Mouse (Mus musculus): ENCODE measurements around the gene Syngr2. TPM values are rescaled to one million over a fixed set of nuclear protein-coding genes. Genes with fewer than 3 reads are reported as not detected.
A peak's percentile ranks its signal among the peaks of the same experiment; 100 is the strongest.
"Not testable (repeated sequence)": the region's sequence is repeated elsewhere in the genome, so short reads cannot be mapped to it uniquely, and the experiment has no call there.

Syngr2 gene
- polyA plus RNA-seq, 1 experiment from 2014 or later, result 12.3 TPM

DNA sequence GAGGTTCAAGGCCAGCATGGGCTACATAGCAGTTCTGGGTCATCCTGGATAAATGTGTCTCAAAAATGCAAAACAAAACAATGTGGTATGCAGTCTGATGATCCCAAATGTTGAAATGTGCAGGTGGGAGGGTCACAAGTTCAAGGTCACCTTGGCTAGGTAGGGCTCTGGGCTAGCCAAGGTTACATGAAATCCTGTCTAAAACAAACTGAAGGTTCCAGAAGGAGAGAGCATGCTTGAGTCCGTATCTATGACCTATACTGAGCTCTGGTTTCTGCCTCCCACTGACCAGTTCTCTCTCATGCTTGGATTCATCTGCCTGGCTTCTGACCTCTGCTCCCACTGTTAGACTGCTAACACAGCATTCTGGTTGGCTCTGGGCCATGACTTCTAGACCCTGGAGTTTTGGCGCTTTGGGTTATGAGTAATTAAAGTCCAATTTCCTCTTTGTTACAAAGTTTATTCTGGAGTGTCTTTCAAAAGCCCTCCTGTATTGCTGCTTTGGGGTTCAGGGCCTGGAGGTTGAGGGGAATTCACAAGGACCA, 20.3 kb downstream of the Syngr2 start:
- H3K27ac ChIP-seq (replicated peaks), result no peak overlapping the region
- no peaks in the 10 kb centered on the region for H3K36me3 ChIP-seq
- peaks cover 49% of the 10 kb centered on the region for H3K4me1 ChIP-seq

DNA sequence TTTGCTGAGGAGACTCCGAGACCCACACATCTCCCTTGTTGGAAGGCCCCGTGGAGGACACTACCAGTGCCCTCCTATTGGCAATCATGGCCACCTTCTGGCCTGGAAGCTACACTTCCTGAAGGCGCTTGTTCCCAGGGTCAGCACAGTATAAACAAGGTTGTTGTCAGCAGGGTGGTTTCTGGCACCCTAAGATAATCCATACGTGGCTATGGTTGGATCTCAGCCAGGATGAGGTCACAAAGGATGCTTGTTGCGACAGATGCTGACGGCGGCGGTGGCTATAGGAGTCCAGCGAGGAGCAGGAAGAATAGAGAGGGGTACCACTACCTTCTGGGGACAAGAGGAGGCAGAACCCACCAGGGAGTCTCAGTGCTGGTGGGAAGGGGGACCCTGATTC, 20.9 kb downstream of the Syngr2 start:
- H3K4me2 ChIP-seq (replicated peaks), result no peak overlapping the region
- no peak overlapping the region for H3K27ac ChIP-seq (replicated peaks)
- H3K9ac ChIP-seq (replicated peaks), result no peak overlapping the region
- no peak overlapping the region for H3K4me3 ChIP-seq
- H3K36me3 ChIP-seq, result no peaks in the 10 kb centered on the region
- no peaks in the 10 kb centered on the region for H3K9me3 ChIP-seq
- no peak for ATAC-seq (replicated peaks)
- H3K27me3 ChIP-seq, result no peaks in the 10 kb centered on the region
- 55% methylated on average over 9 of the region's 9 CpGs for WGBS
- H3K4me1 ChIP-seq, result peaks cover 42% of the 10 kb centered on the region

More for the DNA sequence above, 20.3 kb downstream of the Syngr2 start:
- Histone ChIP-seq H3K9ac (replicated peaks) (no peak overlapping the region), H3K4me3 (no peak overlapping the region), H3K4me2 (replicated peaks) (no peak overlapping the region), H3K9me3 (no peaks in the 10 kb centered on the region), H3K27me3 (no peaks in the 10 kb centered on the region)
- WGBS, result 80% methylated on average over 2 of the region's 2 CpGs
- ATAC-seq (replicated peaks), result no peak

DNA sequence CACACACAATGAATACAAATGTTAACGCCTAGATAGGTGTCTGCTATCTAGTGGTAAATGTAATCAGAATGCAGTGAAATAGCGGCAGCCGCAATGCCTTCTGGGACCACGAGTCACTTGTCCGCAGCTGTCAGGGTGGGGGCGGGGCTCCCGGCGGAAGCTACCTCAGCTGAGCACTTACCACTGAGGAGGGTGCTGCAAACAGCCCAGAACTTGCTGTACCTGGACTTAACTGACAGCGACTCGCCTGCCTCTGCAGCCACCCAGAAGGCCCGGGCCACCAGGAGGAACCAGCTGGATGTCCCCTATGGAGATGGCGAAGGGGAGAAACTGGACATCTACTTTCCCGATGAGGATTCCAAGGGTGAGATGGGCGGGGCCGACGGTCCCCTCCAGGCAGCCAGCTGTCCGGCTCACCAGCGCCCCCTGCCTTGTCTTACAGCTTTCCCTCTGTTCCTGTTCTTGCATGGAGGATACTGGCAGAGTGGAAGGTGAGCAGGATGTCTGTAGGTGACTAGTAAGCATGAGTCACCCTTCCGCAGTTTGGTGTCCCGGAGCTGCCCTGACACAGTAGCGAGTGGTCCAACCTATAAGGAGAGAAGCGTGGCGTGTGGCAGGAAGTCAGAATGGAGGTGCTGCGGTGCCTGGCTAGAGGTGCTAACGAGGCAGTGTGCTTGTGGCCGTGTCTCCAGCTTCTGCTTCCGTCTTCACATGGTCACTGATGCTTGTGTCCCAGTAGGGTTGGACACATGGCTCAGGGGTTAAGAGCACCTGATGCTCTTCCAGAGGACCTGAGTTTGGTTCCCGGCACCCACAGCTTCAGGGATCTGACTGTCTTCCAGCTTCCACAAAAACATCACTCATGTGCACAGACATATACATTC, 22.9 kb downstream of the Syngr2 start:
- Histone ChIP-seq H3K27ac (replicated peaks) (peak overlapping the region; percentile 42; the same call in 1 of the 2 replicates), H3K4me3 (peak overlapping the region; percentile 39), H3K27me3 (no peaks in the 10 kb centered on the region), H3K4me1 (peaks cover 23% of the 10 kb centered on the region), H3K9ac (replicated peaks) (peak overlapping the region; percentile 31; the same call in 1 of the 2 replicates), H3K9me3 (no peaks in the 10 kb centered on the region), H3K4me2 (replicated peaks) (peak overlapping the region; percentile 50), H3K36me3 (no peaks in the 10 kb centered on the region)
- ATAC-seq (replicated peaks), result peak; percentile 71
- WGBS, result 17% methylated on average over 28 of the region's 28 CpGs

DNA sequence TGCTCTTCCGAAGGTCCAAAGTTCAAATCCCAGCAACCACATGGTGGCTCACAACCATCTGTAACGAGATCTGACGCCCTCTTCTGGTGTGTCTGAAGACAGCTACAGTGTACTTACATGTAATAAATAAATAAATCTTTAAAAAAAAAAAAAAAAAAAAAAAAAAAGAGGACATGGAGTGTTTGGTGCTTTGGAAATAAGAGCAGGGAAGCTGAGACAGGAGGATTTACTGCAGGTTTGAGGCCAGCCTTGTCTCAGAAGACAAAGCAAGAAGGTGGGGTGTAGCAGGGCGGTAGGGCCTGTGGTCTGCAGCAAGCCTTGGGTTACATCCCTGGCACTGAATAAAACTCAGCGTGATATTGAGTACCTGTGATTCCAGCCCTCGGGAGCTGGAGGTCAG, 24.0 kb downstream of the Syngr2 start:
- not testable (repeated sequence) for H3K27me3 ChIP-seq; H3K4me3 ChIP-seq; H3K9ac ChIP-seq (replicated peaks); H3K9me3 ChIP-seq; ATAC-seq (replicated peaks); H3K27ac ChIP-seq (replicated peaks); H3K4me2 ChIP-seq (replicated peaks); H3K36me3 ChIP-seq
- peaks cover 14% of the 10 kb centered on the region for H3K4me1 ChIP-seq
- 77% methylated on average over 6 of the region's 6 CpGs for WGBS

DNA sequence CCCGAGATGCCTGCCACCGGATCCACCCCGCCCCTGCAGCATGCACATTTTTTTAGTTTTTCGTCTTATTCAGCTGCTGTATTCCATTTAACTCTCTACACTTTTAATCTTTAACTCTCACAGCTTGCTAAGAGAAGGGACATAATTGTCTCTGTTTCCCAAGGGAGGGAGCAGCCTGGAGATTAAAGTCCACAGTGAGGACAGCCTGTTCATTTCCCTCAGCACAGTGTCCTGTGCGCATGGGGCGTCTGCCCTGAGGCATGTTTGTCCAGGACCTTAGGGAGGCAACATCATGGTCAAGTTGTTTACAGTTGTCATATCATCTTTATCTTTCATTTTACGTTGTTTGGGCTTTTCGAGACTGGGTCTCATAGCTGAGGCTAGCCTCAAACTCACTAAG, 24.6 kb downstream of the Syngr2 start:
- WGBS, result 91% methylated on average over 8 of the region's 8 CpGs
- Histone ChIP-seq H3K9ac (replicated peaks) (no peak overlapping the region), H3K4me1 (peaks cover 8% of the 10 kb centered on the region), H3K27me3 (no peaks in the 10 kb centered on the region), H3K9me3 (no peaks in the 10 kb centered on the region), H3K27ac (replicated peaks) (no peak overlapping the region), H3K4me3 (no peak overlapping the region), H3K4me2 (replicated peaks) (no peak overlapping the region), H3K36me3 (no peaks in the 10 kb centered on the region)
- ATAC-seq (replicated peaks), result no peak

DNA sequence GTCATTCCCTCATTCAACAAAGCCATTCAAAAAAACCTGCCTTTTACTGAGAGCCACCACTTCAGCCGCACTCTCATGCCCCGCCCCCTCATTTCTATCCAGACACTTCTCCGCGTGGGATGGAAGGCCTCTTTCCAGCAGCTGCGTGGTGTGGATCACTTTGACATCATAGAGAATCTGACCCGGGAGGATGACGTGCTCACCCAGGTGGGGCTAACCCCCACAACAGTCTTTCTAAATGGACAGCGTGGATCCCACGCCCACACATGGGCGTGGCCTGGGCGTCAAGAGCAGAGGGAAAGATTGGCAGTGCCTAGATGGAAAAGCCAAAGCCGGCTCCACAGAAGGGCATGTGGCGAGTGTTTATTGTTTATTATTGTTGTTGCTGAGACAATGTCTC, 26.8 kb downstream of the Syngr2 start:
- Histone ChIP-seq H3K27ac (replicated peaks) (no peak overlapping the region), H3K4me2 (replicated peaks) (peak overlapping the region; percentile 25), H3K36me3 (no peaks in the 10 kb centered on the region), H3K4me1 (peaks cover 7% of the 10 kb centered on the region), H3K9me3 (no peaks in the 10 kb centered on the region), H3K9ac (replicated peaks) (no peak overlapping the region), H3K4me3 (0 out of 2 replicates have a peak overlapping the region, but pooled peaks have one; percentile 12), H3K27me3 (no peaks in the 10 kb centered on the region)
- 27% methylated on average over 13 of the region's 13 CpGs for WGBS
- no peak for ATAC-seq (replicated peaks)

DNA sequence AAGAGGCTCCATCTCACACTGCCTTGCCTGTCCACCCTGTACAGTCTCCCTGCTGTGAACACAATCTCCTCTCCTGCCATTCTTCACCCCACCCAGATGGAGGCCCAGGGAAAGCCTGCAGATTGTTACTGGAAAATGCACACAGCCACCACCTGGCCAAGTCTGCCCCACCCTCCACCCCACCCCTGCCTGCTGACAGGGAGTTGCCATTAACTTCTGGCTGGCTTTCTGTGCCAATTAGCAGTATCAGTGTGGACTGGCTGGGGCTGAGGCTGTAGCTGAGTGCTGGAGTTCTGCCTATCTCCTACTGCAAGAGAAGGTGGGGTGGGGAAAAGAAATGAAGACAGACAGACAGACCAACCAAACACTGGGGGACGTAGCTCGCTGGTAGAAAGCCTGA, 29.1 kb downstream of the Syngr2 start:
- no peak overlapping the region for H3K4me2 ChIP-seq (replicated peaks)
- H3K9me3 ChIP-seq, result no peaks in the 10 kb centered on the region
- peak overlapping the region; percentile 44 for H3K27ac ChIP-seq (replicated peaks)
- no peak overlapping the region for H3K9ac ChIP-seq (replicated peaks)
- no peaks in the 10 kb centered on the region for H3K4me1 ChIP-seq
- no peaks in the 10 kb centered on the region for H3K27me3 ChIP-seq
- no peak for ATAC-seq (replicated peaks)
- WGBS, result 74% methylated on average over 2 of the region's 2 CpGs
- H3K4me3 ChIP-seq, result no peak overlapping the region
- no peaks in the 10 kb centered on the region for H3K36me3 ChIP-seq

DNA sequence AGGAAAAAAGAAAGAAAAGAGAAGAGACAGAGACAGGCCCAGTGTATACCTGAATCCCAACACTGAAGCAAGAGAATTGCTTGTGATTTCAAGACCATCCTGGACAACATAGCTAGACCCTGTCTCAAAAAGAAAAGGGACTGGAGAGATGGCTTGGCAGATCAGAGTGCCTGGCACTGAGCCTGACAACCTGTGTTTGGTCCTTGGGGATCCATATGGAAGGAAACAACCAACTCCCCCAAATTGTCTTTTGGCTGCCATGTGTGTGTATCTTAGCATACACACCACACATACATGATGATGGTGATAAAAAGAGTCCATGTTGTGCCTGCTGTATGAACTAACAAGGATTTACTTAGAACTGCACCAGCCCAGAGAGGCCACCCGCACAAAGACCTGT, 29.6 kb downstream of the Syngr2 start:
- Histone ChIP-seq H3K4me2 (replicated peaks) (no peak overlapping the region), H3K4me1 (no peaks in the 10 kb centered on the region), H3K9ac (replicated peaks) (no peak overlapping the region), H3K27me3 (no peaks in the 10 kb centered on the region), H3K27ac (replicated peaks) (peak overlapping the region; percentile 44), H3K4me3 (no peak overlapping the region), H3K36me3 (no peaks in the 10 kb centered on the region), H3K9me3 (no peaks in the 10 kb centered on the region)
- 94% methylated on average over 1 of the region's 1 CpGs for WGBS
- no peak for ATAC-seq (replicated peaks)

DNA sequence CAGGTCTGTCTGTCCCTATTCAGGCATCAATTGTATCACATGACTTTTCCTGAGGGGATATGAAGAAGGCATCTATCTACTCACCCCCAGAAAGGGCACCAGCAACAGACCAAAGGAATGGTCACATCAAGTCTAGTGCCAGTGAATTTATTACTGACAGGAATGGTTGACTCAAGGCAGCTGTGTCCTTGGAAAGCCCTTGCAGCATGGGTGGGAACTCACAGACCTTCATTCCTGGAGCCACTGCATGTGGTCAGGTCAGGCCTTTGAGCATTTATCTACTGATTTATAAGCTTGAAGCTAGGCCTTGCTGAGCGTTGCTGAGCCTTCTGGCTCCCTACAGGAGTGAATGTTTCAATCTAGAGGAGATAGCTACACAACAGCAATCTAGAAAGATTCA, 31.4 kb downstream of the Syngr2 start:
- no peaks in the 10 kb centered on the region for H3K9me3 ChIP-seq
- H3K4me1 ChIP-seq, result no peaks in the 10 kb centered on the region
- WGBS, result 59% methylated on average over 1 of the region's 1 CpGs
- H3K9ac ChIP-seq (replicated peaks), result no peak overlapping the region
- no peak overlapping the region for H3K4me3 ChIP-seq
- no peak overlapping the region for H3K27ac ChIP-seq (replicated peaks)
- H3K36me3 ChIP-seq, result no peaks in the 10 kb centered on the region
- no peak overlapping the region for H3K4me2 ChIP-seq (replicated peaks)
- no peak for ATAC-seq (replicated peaks)
- no peaks in the 10 kb centered on the region for H3K27me3 ChIP-seq

DNA sequence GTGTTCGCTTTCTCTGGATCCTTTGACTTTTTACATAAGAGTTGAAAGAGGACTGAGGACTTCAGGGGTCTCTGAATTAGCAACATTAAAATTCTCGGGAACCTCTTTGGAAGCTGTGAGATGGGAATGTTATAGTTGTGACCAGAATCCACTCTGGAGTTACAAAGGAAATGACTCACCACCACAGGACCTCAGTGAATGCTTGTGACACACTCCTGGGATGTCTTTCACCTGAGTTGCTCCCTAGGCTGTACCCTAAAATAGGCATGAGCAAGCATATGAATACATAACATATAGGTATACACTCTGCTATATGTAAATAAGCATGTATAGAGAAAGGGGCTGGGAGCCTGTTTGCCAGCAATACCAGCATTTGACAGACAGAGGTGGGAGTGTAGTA, 34.0 kb downstream of the Syngr2 start:
- no peak for ATAC-seq (replicated peaks)
- Histone ChIP-seq H3K27ac (replicated peaks) (no peak overlapping the region), H3K4me2 (replicated peaks) (no peak overlapping the region), H3K4me1 (peaks cover 9% of the 10 kb centered on the region), H3K36me3 (no peaks in the 10 kb centered on the region), H3K27me3 (no peaks in the 10 kb centered on the region), H3K9ac (replicated peaks) (no peak overlapping the region), H3K9me3 (no peaks in the 10 kb centered on the region), H3K4me3 (no peak overlapping the region)
- WGBS, result 85% methylated on average over 2 of the region's 2 CpGs

DNA sequence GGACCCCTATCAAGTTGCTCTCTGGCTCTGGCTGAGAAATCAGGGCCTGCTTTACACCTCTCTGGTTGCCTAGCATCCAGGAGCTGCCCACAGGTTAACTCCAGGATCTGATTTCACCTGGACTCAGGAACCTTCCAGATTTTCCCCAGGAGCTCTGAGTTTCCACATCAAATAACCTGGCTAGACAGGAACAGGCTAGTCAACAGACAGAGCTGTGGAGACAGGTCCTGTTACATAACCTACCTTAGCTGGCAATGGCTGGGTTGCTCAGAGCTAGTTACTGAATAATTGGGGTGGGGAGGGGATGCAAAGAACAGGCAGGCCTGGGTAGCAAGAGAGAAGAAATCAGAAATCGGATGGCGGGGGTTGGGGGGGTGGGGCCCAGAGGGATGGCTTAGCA, 35.5 kb downstream of the Syngr2 start:
- H3K4me3 ChIP-seq, result no peak overlapping the region
- no peak overlapping the region for H3K27ac ChIP-seq (replicated peaks)
- WGBS, result 90% methylated on average over 2 of the region's 2 CpGs
- H3K36me3 ChIP-seq, result no peaks in the 10 kb centered on the region
- H3K9me3 ChIP-seq, result no peaks in the 10 kb centered on the region
- no peak overlapping the region for H3K9ac ChIP-seq (replicated peaks)
- H3K4me1 ChIP-seq, result peaks cover 19% of the 10 kb centered on the region
- H3K4me2 ChIP-seq (replicated peaks), result no peak overlapping the region
- no peaks in the 10 kb centered on the region for H3K27me3 ChIP-seq
- no peak for ATAC-seq (replicated peaks)

DNA sequence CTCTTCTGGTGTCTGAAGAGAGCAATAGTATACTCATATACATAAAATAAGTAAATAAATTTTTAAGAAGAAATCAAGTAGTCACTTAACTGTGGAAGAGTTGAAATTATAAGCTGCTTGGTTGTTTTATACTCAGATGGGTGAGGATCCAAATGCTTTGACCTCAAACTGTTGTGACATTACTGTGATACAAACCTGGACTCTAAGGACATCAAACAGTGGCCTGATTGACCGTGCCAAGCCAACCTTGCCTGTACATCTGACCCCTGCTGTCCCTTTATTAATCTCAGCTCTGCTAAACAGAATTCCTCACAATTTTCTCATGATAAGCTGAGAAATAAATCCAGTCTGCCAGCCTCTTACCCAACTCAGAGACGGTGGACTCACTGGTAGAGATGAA, 36.2 kb downstream of the Syngr2 start:
- Histone ChIP-seq H3K27me3 (no peaks in the 10 kb centered on the region), H3K9ac (replicated peaks) (no peak overlapping the region), H3K36me3 (no peaks in the 10 kb centered on the region), H3K9me3 (no peaks in the 10 kb centered on the region), H3K4me1 (peaks cover 25% of the 10 kb centered on the region), H3K4me2 (replicated peaks) (no peak overlapping the region), H3K4me3 (no peak overlapping the region), H3K27ac (replicated peaks) (no peak overlapping the region)
- no peak for ATAC-seq (replicated peaks)
- 81% methylated on average over 2 of the region's 2 CpGs for WGBS
